Mouse (Mus musculus): ENCODE results near the gene Cpsf7. TPM values are rescaled to one million over a fixed set of nuclear protein-coding genes. Genes with fewer than 3 reads are reported as not detected.
"Not testable (repeated sequence)": the region's sequence is repeated elsewhere in the genome, so short reads cannot be mapped to it uniquely, and the experiment has no call there.

The Cpsf7 gene
- polyA plus RNA-seq, 1 experiment from 2014 or later, result 68.0 TPM

- Histone ChIP-seq H3K9me3 (ENCODE audit: control insufficient read depth, low read length) (no peaks in the 10 kb centered on the region), H3K27ac (ENCODE audit: low read depth, low read length) (peak within 1 kb of the TSS; percentile 78), H3K4me1 (ENCODE audit: control insufficient read depth, insufficient read depth, low read length) (peaks cover 5% of the 10 kb centered on the region; the same call in 1 of the 2 replicates), H3K9ac (ENCODE audit: low read length) (peak within 1 kb of the TSS; percentile 58), H3K27me3 (ENCODE audit: control insufficient read depth, insufficient read depth, low read length) (no peaks in the 10 kb centered on the region), H3K4me3 (ENCODE audit: low read depth, low read length) (peak within 1 kb of the TSS; percentile 59), H3K36me3 (ENCODE audit: control insufficient read depth, insufficient read depth, low read length) (peaks cover 3% of the 10 kb centered on the region; the same call in 1 of the 2 replicates), H3K4me2 (ENCODE audit: low read depth) (peak within 1 kb of the TSS; percentile 63)
- WGBS, result 2% methylated on average over 41 of the region's 43 CpGs
- ATAC-seq (ENCODE audit: insufficient read depth, low FRiP score, low TSS enrichment) (peak; percentile 98), DNase-seq (ENCODE audit: low spot score) (peak; percentile 86)
Observed at GRCm38 (mm10) chr19:10555624-10556510, 30.8 kb downstream of the Cpsf7 start, which contains the start of gene Tmem216. Gene Tmem216 (minus strand): TSS chr19:10556238.

GRCm38 (mm10) chr19:10557001-10557400, 31.9 kb downstream of the Cpsf7 start:
- Histone ChIP-seq H3K4me3 (ENCODE audit: low read depth, low read length) (no peak overlapping the region), H3K27ac (ENCODE audit: low read depth, low read length) (no peak overlapping the region), H3K4me2 (ENCODE audit: low read depth) (no peak overlapping the region), H3K36me3 (ENCODE audit: control insufficient read depth, insufficient read depth, low read length) (no peaks in the 10 kb centered on the region), H3K27me3 (ENCODE audit: control insufficient read depth, insufficient read depth, low read length) (no peaks in the 10 kb centered on the region), H3K4me1 (ENCODE audit: control insufficient read depth, insufficient read depth, low read length) (peaks cover 5% of the 10 kb centered on the region; the same call in 1 of the 2 replicates), H3K9me3 (ENCODE audit: control insufficient read depth, low read length) (no peaks in the 10 kb centered on the region), H3K9ac (ENCODE audit: low read length) (no peak overlapping the region)
- DNase-seq (ENCODE audit: low spot score) (no peak), ATAC-seq (ENCODE audit: insufficient read depth, low FRiP score, low TSS enrichment) (no peak)
- WGBS, result 91% methylated on average over 2 of the region's 2 CpGs

GRCm38 (mm10) chr19:10557430-10557829, 32.4 kb downstream of the Cpsf7 start:
- H3K9me3 ChIP-seq (ENCODE audit: control insufficient read depth, low read length), result no peaks in the 10 kb centered on the region
- no peak overlapping the region for H3K4me2 ChIP-seq (ENCODE audit: low read depth)
- no peak for ATAC-seq (ENCODE audit: insufficient read depth, low FRiP score, low TSS enrichment)

GRCm38 (mm10) chr19:10557837-10558375, 32.8 kb downstream of the Cpsf7 start:
- H3K4me2 ChIP-seq (ENCODE audit: low read depth); H3K9ac ChIP-seq (ENCODE audit: low read length); H3K27me3 ChIP-seq (ENCODE audit: control insufficient read depth, insufficient read depth, low read length); H3K4me3 ChIP-seq (ENCODE audit: low read depth, low read length); H3K9me3 ChIP-seq (ENCODE audit: control insufficient read depth, low read length); H3K27ac ChIP-seq (ENCODE audit: low read depth, low read length); H3K4me1 ChIP-seq (ENCODE audit: control insufficient read depth, insufficient read depth, low read length); DNase-seq (ENCODE audit: low spot score); H3K36me3 ChIP-seq (ENCODE audit: control insufficient read depth, insufficient read depth, low read length); ATAC-seq (ENCODE audit: insufficient read depth, low FRiP score, low TSS enrichment): not testable (repeated sequence)
- 78% methylated on average over 4 of the region's 4 CpGs for WGBS

More at GRCm38 (mm10) chr19:10557430-10557829, 32.4 kb downstream of the Cpsf7 start:
- H3K36me3 ChIP-seq (ENCODE audit: control insufficient read depth, insufficient read depth, low read length), result no peaks in the 10 kb centered on the region
- peaks cover 5% of the 10 kb centered on the region; the same call in 1 of the 2 replicates for H3K4me1 ChIP-seq (ENCODE audit: control insufficient read depth, insufficient read depth, low read length)
- H3K27me3 ChIP-seq (ENCODE audit: control insufficient read depth, insufficient read depth, low read length), result no peaks in the 10 kb centered on the region
- no peak overlapping the region for H3K4me3 ChIP-seq (ENCODE audit: low read depth, low read length)
- no peak overlapping the region for H3K9ac ChIP-seq (ENCODE audit: low read length)
- 79% methylated on average over 2 of the region's 2 CpGs for WGBS
- DNase-seq (ENCODE audit: low spot score), result no peak
- H3K27ac ChIP-seq (ENCODE audit: low read depth, low read length), result no peak overlapping the region

- H3K27ac ChIP-seq (ENCODE audit: low read depth, low read length), result no peak overlapping the region
- H3K4me3 ChIP-seq (ENCODE audit: low read depth, low read length), result no peak overlapping the region
- ATAC-seq (ENCODE audit: insufficient read depth, low FRiP score, low TSS enrichment) (no peak), DNase-seq (ENCODE audit: low spot score) (no peak)
- 38% methylated on average over 5 of the region's 5 CpGs for WGBS
- no peaks in the 10 kb centered on the region for H3K36me3 ChIP-seq (ENCODE audit: control insufficient read depth, insufficient read depth, low read length)
- peaks cover 1% of the 10 kb centered on the region; the same call in 1 of the 2 replicates for H3K4me1 ChIP-seq (ENCODE audit: control insufficient read depth, insufficient read depth, low read length)
- H3K9me3 ChIP-seq (ENCODE audit: control insufficient read depth, low read length), result no peaks in the 10 kb centered on the region
- H3K4me2 ChIP-seq (ENCODE audit: low read depth), result no peak overlapping the region
- H3K9ac ChIP-seq (ENCODE audit: low read length), result no peak overlapping the region
- H3K27me3 ChIP-seq (ENCODE audit: control insufficient read depth, insufficient read depth, low read length), result no peaks in the 10 kb centered on the region
Observed at GRCm38 (mm10) chr19:10560108-10560507, 35.0 kb downstream of the Cpsf7 start.

- Histone ChIP-seq H3K27me3 (ENCODE audit: control insufficient read depth, insufficient read depth, low read length) (no peaks in the 10 kb centered on the region), H3K4me2 (ENCODE audit: low read depth) (no peak overlapping the region), H3K9me3 (ENCODE audit: control insufficient read depth, low read length) (no peaks in the 10 kb centered on the region), H3K4me3 (ENCODE audit: low read depth, low read length) (no peak overlapping the region), H3K27ac (ENCODE audit: low read depth, low read length) (no peak overlapping the region), H3K9ac (ENCODE audit: low read length) (no peak overlapping the region), H3K4me1 (ENCODE audit: control insufficient read depth, insufficient read depth, low read length) (no peaks in the 10 kb centered on the region), H3K36me3 (ENCODE audit: control insufficient read depth, insufficient read depth, low read length) (no peaks in the 10 kb centered on the region)
- DNase-seq (ENCODE audit: low spot score), result no peak
- 73% methylated on average over 6 of the region's 6 CpGs for WGBS
- ATAC-seq (ENCODE audit: insufficient read depth, low FRiP score, low TSS enrichment), result no peak
Observed at GRCm38 (mm10) chr19:10561558-10562314, 36.7 kb downstream of the Cpsf7 start.

- DNase-seq (ENCODE audit: low spot score), result no peak
- Histone ChIP-seq H3K4me1 (ENCODE audit: control insufficient read depth, insufficient read depth, low read length) (no peaks in the 10 kb centered on the region), H3K27me3 (ENCODE audit: control insufficient read depth, insufficient read depth, low read length) (no peaks in the 10 kb centered on the region), H3K4me2 (ENCODE audit: low read depth) (no peak overlapping the region), H3K9me3 (ENCODE audit: control insufficient read depth, low read length) (no peaks in the 10 kb centered on the region), H3K9ac (ENCODE audit: low read length) (no peak overlapping the region), H3K4me3 (ENCODE audit: low read depth, low read length) (no peak overlapping the region), H3K27ac (ENCODE audit: low read depth, low read length) (no peak overlapping the region), H3K36me3 (ENCODE audit: control insufficient read depth, insufficient read depth, low read length) (no peaks in the 10 kb centered on the region)
- WGBS, result 71% methylated on average over 5 of the region's 5 CpGs
- ATAC-seq (ENCODE audit: insufficient read depth, low FRiP score, low TSS enrichment), result no peak
Observed at GRCm38 (mm10) chr19:10562351-10562750, 37.3 kb downstream of the Cpsf7 start.

- H3K27me3 ChIP-seq (ENCODE audit: control insufficient read depth, insufficient read depth, low read length), result no peaks in the 10 kb centered on the region
- no peak overlapping the region for H3K4me2 ChIP-seq (ENCODE audit: low read depth)
- ATAC-seq (ENCODE audit: insufficient read depth, low FRiP score, low TSS enrichment), result no peak
- no peak overlapping the region for H3K4me3 ChIP-seq (ENCODE audit: low read depth, low read length)
- WGBS, result 83% methylated on average over 6 of the region's 6 CpGs
- no peak overlapping the region for H3K9ac ChIP-seq (ENCODE audit: low read length)
- no peaks in the 10 kb centered on the region for H3K36me3 ChIP-seq (ENCODE audit: control insufficient read depth, insufficient read depth, low read length)
- no peak for DNase-seq (ENCODE audit: low spot score)
- no peaks in the 10 kb centered on the region for H3K9me3 ChIP-seq (ENCODE audit: control insufficient read depth, low read length)
- H3K27ac ChIP-seq (ENCODE audit: low read depth, low read length), result no peak overlapping the region
- H3K4me1 ChIP-seq (ENCODE audit: control insufficient read depth, insufficient read depth, low read length), result no peaks in the 10 kb centered on the region
Observed at GRCm38 (mm10) chr19:10564278-10564677, 39.2 kb downstream of the Cpsf7 start.
